Mouse (Mus musculus) neural tube, postnatal 0 days (tissue): ENCODE data around the gene Sipa1l1. TPM values are rescaled to one million over a fixed set of nuclear protein-coding genes. Genes with fewer than 3 reads are reported as not detected.

Source experiments
- polyA plus RNA-seq: library from polyadenylated mRNA; unstranded; fragments of >200 nt; fragmentation: Nextera tagmentation; extraction: Ambion mirVana; gene quantifications from 2 replicates; pipeline ENCODE4 v1.2.1, GENCODE M21; 2015

Gene Sipa1l1
- 10.1 and 11.1 TPM in 2 replicates for polyA plus RNA-seq

DNA sequence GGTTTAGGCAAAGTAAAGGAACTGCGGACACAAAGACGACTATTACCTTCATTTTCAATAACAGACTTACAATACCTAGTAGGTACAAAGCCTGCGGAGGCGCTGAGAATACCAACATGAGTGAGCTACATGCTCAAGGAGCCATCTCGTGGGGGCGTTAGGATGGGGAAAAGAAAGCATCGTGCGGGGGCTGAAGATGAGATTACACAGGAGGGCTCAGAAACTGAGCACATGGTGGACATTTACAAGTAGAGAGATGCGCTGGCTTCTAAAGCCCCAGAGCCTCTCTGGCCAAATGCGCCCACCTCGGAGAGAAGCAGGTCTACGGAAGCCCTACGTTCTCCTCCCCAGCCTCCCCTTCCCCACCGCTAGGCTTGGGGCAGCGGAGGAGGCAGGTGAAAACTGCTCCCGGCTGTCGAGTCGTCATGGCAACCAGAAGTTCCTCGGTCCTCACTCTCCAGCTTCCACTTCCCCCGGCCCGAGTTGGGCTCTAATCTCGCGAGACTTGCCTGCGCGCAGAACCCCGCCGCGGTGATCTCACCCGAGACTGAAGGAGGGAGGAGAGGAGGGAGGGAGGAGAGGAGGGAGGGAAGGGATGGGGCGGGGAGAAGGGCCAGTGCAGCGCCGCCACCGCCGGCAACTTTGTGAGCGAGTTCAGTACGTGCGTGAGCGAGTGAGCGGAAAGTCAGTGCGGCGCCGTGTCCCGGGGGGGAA, at the start of gene Sipa1l1:
Gene Sipa1l1, plus strand, starts transcription at position 501 of the 714 bp plus-strand sequence.

